In genomic region chr9:44267319-44268026, GRCm38 (mm10) we compare ENCODE assay signal across 9 mouse cellular contexts. TPM values are rescaled to one million over a fixed set of nuclear protein-coding genes. Genes with fewer than 3 reads are reported as not detected.
DNase-seq lines count a peak whose midpoint lies in the region; ATAC-seq and TF ChIP-seq lines count a peak whose summit lies in the region.
"Had no signal": no experiment of that assay in that cellular context is flagged by ENCODE, and none has a peak within 500 bp of the region (broad histone marks: within the 10 kb centered on the region; RNA-seq: fewer than 3 reads in every experiment).

No protein-coding gene starts in this region.

- peak overlapping the region; percentile 71 for H3K4me3 ChIP-seq in spleen, adult 2 months (ENCODE audit: extremely low read depth, insufficient read depth, insufficient read length)
- H3K4me3 ChIP-seq in limb, embryonic 14.5 days (replicated peaks; ENCODE audit: low read length): peak overlapping the region; percentile 54

- DNase-seq in spleen, adult 2 months (ENCODE audit: low read depth in 1 of 2, low spot score in 2 of 2): no peak
- no peak for DNase-seq in spleen, postnatal 14 days (ENCODE audit: low spot score in 2 of 2)
- peak; percentile 25 for DNase-seq in embryo, embryonic 9.5 days (ENCODE audit: extremely low spot score)
- peak; percentile 32 to 49 for DNase-seq in heart, postnatal 36 days
- peak; percentile 35 for DNase-seq in limb, embryonic 14.5 days (ENCODE audit: low spot score)
- no peak for DNase-seq in layer of hippocampus, adult 9-10 months (ENCODE audit: low spot score)
- no peak for DNase-seq in natural killer cell, adult 2 months (ENCODE audit: low spot score in 2 of 2)

- H3K36me3 ChIP-seq in spleen, adult 2 months (ENCODE audit: control insufficient read depth, insufficient read depth, low read length): no peaks in the 10 kb centered on the region
- H3K36me3 ChIP-seq in limb, embryonic 14.5 days (ENCODE audit: control insufficient read depth, insufficient read depth, low read length): peaks cover 5% of the 10 kb centered on the region; the same call in 1 of the 2 replicates

- H3K4me1 ChIP-seq in spleen, adult 2 months (ENCODE audit: control insufficient read depth, insufficient read depth, insufficient read length): peaks cover 7% of the 10 kb centered on the region
- peaks cover 11% of the 10 kb centered on the region for H3K4me1 ChIP-seq in limb, embryonic 14.5 days (ENCODE audit: control insufficient read depth, insufficient read depth, low read length)

- no peaks in the 10 kb centered on the region for H3K9me3 ChIP-seq in limb, embryonic 14.5 days (ENCODE audit: control insufficient read depth, low read length)

- intact Hi-C loops in heart, postnatal 36 days (cut with DNase I): loop anchor here (2.0 kb wide), 1 partner anchor 29 kb away; no protein-coding TSS in a partner anchor

- peak overlapping the region; percentile 92 for H3K9ac ChIP-seq in limb, embryonic 14.5 days (ENCODE audit: low read depth, low read length, severe bottlenecking)

- H3K4me2 ChIP-seq in limb, embryonic 14.5 days (replicated peaks; ENCODE audit: low read depth, low read length, severe bottlenecking): peak overlapping the region; percentile 91

- no peaks in the 10 kb centered on the region for H3K27me3 ChIP-seq in spleen, adult 2 months (ENCODE audit: control insufficient read depth, insufficient read depth, low read length)
- no peaks in the 10 kb centered on the region for H3K27me3 ChIP-seq in limb, embryonic 14.5 days (ENCODE audit: control insufficient read depth, insufficient read depth, low read length)

- peak overlapping the region; percentile 84 for H3K27ac ChIP-seq in spleen, adult 2 months (ENCODE audit: insufficient read depth, low read length)
- peak overlapping the region; percentile 86 for H3K27ac ChIP-seq in limb, embryonic 14.5 days (replicated peaks; ENCODE audit: low read depth, low read length)

- no peak for TF ChIP-seq POLR2A in spleen, adult 2 months (IDR thresholded peaks at IDR 0.05; ENCODE audit: low read depth, low read length)
- TF ChIP-seq POLR2A in limb, embryonic 14.5 days (IDR thresholded peaks at IDR 0.05; ENCODE audit: borderline replicate concordance, extremely low read depth, insufficient read depth, insufficient read length): 0 out of 2 replicates have a peak, but pooled peaks have one; percentile 30

- 17% methylated on average over 23 of the region's 23 CpGs for WGBS in spleen, adult 2 months
- WGBS in limb, embryonic 14.5 days: 13% methylated on average over 21 of the region's 23 CpGs

- ATAC-seq in limb, embryonic 14.5 days (ENCODE audit: low FRiP score, low read depth): peak; percentile 28
- ATAC-seq in monocyte, adult 5-6 weeks (replicated peaks; ENCODE audit: insufficient number of reproducible peaks, low FRiP score, low TSS enrichment, poor library complexity, severe bottlenecking): 0 out of 2 replicates have a peak, but pooled peaks have one; percentile 2

- no peak for TF ChIP-seq CTCF in spleen, adult 2 months (IDR thresholded peaks at IDR 0.05; ENCODE audit: extremely low read depth, insufficient read depth, insufficient read length, insufficient replicate concordance)

RNA-seq across cellular contexts. Expression of gene Nlrx1, which starts 0.9 kb away (rescaled TPM):
- polyA plus RNA-seq in spleen, adult 2 months (2012; rRNA removed): 8.4 and 10.7 TPM in 2 replicates
- total RNA-seq in heart, postnatal 36 days (2021): 10 to 100 TPM; 19.6 to 24.5 TPM
- 8.6 and 10.5 TPM in 2 replicates for polyA plus RNA-seq in limb, embryonic 14.5 days (2012; rRNA removed)
- 12.6 and 13.5 TPM in 2 replicates for polyA plus RNA-seq in limb, embryonic 14.5 days (2014; fragmentation: Nextera tagmentation; extraction: Ambion mirVana)
- total RNA-seq in monocyte, adult 5-6 weeks (2017): 14.8 to 15.8 TPM (median 15.3 TPM) in 3 replicates

RNA-seq across cellular contexts. Expression of gene Pdzd3, which starts 16.2 kb away (rescaled TPM):
- polyA plus RNA-seq in spleen, adult 2 months (2012; rRNA removed): 0.07 and 0.08 TPM in 2 replicates
- 1 to 10 TPM; 3.5 to 4.3 TPM for total RNA-seq in heart, postnatal 36 days (2021)
- polyA plus RNA-seq in limb, embryonic 14.5 days (2012; rRNA removed): 0.13 and 0.15 TPM in 2 replicates
- polyA plus RNA-seq in limb, embryonic 14.5 days (2014; fragmentation: Nextera tagmentation; extraction: Ambion mirVana): not detected in 2 replicates
- total RNA-seq in monocyte, adult 5-6 weeks (2017): 1.7 TPM in 1 of 3 replicates, not detected in the others
- total RNA-seq: common myeloid progenitor, adult 5-6 weeks had no signal

RNA-seq across cellular contexts. Expression of gene Abcg4, which starts 20.9 kb away (rescaled TPM):
- polyA plus RNA-seq in spleen, adult 2 months (2012; rRNA removed): 12.3 and 22.3 TPM in 2 replicates
- total RNA-seq in heart, postnatal 36 days (2021): under 1 TPM; 0.69 to 0.79 TPM
- polyA plus RNA-seq in limb, embryonic 14.5 days (2012; rRNA removed): 20.8 and 35.7 TPM in 2 replicates
- 4.8 and 5.0 TPM in 2 replicates for polyA plus RNA-seq in limb, embryonic 14.5 days (2014; fragmentation: Nextera tagmentation; extraction: Ambion mirVana)
- not detected in 3 replicates for total RNA-seq in monocyte, adult 5-6 weeks (2017)

RNA-seq across cellular contexts. Expression of gene Ccdc153, which starts 27.0 kb away (rescaled TPM):
- not detected in 2 replicates for polyA plus RNA-seq in spleen, adult 2 months (2012; rRNA removed)
- not detected for total RNA-seq in heart, postnatal 36 days (2021)
- not detected in 2 replicates for polyA plus RNA-seq in limb, embryonic 14.5 days (2012; rRNA removed)
- polyA plus RNA-seq in limb, embryonic 14.5 days (2014; fragmentation: Nextera tagmentation; extraction: Ambion mirVana): not detected in 2 replicates
- not detected in 3 replicates for total RNA-seq in monocyte, adult 5-6 weeks (2017)
- total RNA-seq: common myeloid progenitor, adult 5-6 weeks had no signal

RNA-seq across cellular contexts. Expression of gene Cbl, which starts 33.6 kb away (rescaled TPM):
- 16.1 and 20.3 TPM in 2 replicates for polyA plus RNA-seq in spleen, adult 2 months (2012; rRNA removed)
- 10 to 100 TPM; 17.7 to 22.6 TPM for total RNA-seq in heart, postnatal 36 days (2021)
- polyA plus RNA-seq in limb, embryonic 14.5 days (2012; rRNA removed): 18.3 and 21.0 TPM in 2 replicates
- 15.6 and 16.8 TPM in 2 replicates for polyA plus RNA-seq in limb, embryonic 14.5 days (2014; fragmentation: Nextera tagmentation; extraction: Ambion mirVana)
- 47.1 to 115 TPM (median 63.1 TPM) in 3 replicates for total RNA-seq in monocyte, adult 5-6 weeks (2017)

Comparison
In these comparisons a context has a peak if more than half of its experiments do, and no peak if none do; other contexts are left out.
1. DNase-seq: peak in embryo, embryonic 9.5 days (single experiment), heart, postnatal 36 days (2 of 2) and limb, embryonic 14.5 days (single experiment); none in spleen, adult 2 months (0 of 2), spleen, postnatal 14 days (0 of 2), layer of hippocampus, adult 9-10 months (single experiment) and natural killer cell, adult 2 months (0 of 2).